Mouse (Mus musculus): ENCODE data around the gene Rab31.

The Rab31 gene

DNA sequence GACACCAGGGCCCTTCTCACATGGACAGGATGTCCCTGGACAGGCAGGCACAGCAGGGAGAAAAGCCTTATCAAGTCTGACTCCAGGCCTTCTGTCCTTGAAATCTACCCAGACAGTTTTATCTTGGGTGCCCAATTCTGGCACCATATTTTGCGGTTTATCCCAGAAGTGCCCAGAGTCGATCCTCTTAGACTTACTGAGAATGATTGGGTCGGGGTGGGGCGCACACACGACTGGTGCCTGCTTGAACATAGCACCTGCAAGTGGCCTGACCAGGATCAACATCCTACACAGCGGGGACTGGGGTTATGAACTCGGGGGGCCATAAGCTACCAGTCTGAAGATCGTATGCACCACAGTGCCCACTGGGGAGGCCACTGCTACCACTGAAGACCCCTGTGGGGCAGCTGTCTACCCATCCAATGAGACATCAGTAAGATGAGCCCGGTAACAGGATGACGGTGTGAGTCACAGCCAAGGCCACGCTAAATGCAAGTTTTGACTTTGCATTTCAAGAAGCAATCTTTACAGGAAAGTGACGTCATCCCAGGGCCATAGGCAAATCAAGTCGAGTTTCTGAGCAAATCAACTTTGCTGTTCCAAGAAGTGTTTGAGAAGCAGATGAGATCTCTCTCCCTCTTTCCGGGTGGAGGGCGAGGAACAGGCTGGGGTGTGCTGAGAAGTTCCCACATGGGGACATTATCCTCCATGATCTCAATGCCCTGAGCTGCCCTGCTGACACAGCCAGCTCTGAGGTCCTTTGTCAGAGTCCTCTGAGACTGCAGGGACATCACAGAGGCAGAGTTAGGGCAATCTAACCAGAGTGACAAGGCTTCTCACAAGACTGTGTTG, 32.5 kb downstream of the Rab31 start:
- DNase-seq (ENCODE audit: extremely low spot score): no peak

DNA sequence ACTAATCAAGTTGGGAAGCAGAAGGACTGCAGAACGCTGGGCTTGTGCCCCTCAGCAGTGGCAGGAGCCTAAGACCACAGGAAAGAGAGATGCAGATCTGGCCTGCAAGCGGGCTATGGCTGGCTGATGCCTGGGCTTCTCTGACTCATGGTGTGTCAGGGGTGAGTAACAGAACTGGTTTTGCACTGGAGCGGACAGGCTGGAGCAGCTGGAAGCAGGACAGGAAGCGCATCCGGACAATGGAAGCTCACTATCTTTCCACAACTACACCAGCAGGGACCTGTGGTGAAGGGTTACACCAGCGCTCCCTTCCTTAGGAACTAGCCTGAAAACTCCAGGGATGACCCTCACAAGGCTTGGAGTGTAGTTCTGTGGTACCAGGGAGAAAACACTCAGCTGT, 34.9 kb downstream of the Rab31 start:
- DNase-seq (ENCODE audit: extremely low spot score): no peak

DNA sequence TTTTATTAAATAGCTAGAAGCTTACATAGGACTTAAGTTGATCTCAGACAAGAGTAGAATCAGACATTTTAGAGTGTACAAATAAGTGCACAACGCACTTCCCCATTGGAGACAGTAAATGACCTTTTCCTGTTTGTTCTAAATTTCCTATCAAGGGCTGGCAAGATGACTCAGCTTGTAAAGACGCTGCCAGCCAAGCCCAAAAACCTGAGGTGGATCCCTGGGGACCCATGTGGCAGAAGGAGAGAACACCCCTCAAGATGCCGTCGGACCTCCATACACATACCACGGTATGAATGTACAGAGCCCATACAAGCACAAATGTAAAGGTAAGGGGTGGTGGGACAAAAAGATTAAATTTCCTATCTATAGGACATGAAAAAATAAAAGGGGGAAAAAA, 35.4 kb downstream of the Rab31 start:
- DNase-seq (ENCODE audit: extremely low spot score): no peak

DNA sequence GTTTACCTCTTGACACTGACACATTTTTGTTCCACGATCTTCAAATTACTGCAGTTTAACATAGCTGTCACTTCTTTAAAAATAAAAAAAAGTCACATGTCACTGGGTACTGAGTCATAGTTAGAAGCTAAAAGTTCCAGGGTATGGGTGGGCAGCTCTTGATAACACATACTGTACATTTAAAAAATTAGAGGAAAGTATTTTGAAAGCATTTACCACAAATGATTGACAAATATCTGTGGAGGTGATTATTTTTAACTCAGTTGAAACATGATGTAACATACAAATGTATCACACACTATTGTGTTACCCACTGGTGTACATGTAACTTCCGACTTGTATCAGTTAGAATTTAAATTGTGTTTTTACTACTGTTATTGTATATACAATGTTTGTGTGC, 37.5 kb downstream of the Rab31 start:
- no peak for DNase-seq (ENCODE audit: extremely low spot score)

DNA sequence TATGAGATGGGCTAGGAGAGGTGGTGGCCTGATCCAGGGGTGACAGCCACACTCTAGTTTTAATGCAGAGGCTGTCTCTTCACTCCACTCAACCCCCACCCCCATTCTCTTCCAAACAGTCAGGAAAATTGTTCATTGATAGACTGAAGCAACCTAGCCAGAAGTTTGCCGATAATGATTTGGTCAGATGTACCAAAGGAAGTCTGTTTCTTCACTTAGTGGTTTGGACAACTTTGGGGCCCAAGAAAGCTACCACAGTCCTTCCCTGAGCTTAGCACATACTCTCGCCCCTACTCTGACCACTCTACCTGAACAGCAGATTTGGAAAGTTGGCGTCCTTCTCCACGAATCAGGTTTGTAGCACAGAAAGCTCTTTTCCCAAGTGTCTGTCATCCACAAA, 39.9 kb downstream of the Rab31 start:
- DNase-seq (ENCODE audit: extremely low spot score): no peak

DNA sequence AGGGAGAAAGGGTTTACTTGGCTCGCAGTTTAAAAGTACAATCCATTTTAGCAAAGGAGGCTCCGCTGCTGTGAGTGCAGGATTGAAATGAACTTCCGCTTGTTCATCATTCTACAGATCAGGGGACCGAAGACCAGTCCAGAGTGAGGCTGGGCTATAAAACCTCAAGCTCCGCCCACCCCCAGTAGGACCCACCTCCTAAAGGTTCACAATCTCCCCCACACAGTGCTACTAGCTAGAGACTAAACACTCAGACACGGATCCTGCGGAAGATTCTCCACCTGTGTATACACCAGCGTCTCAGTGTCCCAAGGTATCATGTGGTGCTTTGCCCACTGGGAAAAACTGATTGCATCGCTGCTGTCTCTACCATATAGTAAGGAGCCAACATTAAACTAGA, 40.8 kb downstream of the Rab31 start:
- no peak for DNase-seq (ENCODE audit: extremely low spot score)

DNA sequence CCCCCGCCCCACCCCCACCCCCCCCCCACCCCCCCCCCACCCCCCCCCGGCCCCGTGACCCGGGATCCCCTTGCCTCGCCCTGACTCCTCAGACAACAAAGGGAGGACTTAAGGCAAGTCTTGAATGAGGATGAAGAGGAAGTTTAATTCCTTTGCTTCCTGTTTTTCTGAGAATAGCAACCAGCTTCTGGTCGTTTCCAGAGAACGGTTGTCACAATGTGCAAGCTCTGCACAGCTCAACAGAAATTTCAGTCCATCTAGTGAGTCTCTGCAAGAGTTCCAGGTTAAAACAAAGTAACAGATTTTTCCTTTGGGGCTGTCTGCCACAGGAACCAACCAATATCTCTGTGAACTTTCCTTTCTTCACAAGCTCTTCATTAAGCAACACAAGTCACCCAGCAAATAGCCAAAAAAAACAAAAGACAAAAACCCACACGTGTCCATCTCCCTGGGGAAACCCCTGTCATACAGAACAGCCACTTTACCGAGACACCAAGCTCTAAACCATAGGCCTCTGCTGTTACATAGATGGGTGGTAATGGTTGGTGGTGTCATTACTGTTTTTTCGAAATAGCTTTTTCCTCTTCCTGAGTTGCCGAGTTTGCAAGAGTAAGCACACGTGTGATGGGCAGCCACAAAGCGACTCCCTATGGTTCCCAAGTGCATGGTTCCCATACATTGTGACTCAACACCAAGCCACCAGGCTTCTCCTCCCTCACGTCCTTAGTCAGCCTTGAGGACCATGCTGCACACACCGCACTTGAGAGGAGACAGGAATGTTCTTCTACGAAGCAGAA, 42.4 kb downstream of the Rab31 start:
- no peak for DNase-seq (ENCODE audit: extremely low spot score)

DNA sequence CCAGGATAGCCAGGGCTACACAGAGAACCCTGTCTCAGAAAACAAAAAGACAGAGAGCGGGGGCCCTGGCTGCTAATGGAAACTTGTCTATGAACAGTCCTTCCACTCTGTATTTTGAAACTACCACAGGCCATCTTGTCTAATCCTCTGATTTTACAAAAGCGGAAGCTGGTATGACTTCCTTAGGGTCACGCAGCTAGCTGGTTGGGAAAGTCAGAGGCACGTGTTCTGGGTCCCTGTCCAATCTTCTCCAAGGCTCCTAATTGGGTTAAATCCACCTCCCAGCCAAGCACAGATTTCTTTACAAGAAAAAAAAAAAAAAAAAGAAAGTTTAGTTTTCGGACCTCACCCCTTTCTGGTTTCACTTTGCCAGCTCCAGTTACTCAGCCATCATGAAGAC, 45.8 kb downstream of the Rab31 start:
- no peak for DNase-seq (ENCODE audit: extremely low spot score)

DNA sequence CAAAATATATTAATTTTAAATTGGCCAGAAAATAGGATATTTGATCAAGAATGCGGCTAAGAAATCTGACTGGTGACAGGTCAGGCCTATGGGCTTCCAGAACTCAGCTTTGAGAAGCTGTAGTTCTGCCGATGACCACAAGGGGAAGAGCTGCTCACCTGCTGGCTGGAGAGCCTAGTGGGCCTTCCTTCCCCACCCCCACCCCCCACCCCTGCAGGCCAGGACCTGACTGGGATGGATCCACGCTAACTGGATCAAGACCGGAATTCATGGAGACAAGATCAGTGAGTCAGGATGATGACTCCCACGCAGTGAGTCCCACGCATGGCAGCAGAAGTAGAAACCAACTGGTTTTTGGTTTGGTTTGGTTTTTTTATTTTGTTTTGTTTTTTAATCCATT, 46.3 kb downstream of the Rab31 start:
- DNase-seq (ENCODE audit: extremely low spot score): no peak

DNA sequence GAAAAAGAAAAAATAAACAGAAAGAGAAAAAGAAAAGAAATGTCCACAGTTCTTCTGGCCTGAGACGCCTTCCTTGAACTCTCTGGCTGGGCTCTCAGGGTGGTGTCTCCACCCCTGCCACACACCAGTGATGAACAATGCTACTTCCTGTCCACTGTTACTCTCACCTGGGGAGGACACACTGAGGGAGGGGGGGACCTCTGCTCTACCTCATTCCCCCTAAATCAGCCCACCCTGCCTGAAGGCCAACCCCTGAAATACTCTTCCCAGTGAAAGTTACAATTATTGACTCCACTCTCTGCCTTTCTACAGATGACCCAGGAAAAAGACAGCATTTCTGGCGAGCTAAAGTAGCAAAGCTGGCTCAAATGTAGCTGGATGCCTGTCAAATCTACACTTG, 46.7 kb downstream of the Rab31 start:
- no peak for DNase-seq (ENCODE audit: extremely low spot score)

DNA sequence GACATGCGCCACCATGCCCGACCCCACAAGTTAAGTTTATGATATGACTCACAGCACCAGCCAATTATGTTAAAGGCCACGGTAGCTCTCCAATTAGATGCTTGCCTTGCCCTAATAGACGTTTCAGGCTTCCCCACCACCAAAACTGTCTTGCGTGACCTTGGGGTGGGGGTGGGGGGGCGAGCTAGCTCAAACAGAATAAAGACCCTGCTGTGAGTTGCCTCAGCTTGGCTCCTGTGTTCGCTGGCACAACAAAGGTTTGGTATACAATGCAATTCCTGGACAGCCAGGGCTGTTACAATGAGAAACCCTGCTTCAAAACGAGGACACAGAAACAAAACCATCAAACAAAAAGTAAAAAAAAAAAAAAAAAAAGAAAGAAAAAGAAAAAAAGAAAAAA, 47.2 kb downstream of the Rab31 start:
- DNase-seq (ENCODE audit: extremely low spot score): no peak

DNA sequence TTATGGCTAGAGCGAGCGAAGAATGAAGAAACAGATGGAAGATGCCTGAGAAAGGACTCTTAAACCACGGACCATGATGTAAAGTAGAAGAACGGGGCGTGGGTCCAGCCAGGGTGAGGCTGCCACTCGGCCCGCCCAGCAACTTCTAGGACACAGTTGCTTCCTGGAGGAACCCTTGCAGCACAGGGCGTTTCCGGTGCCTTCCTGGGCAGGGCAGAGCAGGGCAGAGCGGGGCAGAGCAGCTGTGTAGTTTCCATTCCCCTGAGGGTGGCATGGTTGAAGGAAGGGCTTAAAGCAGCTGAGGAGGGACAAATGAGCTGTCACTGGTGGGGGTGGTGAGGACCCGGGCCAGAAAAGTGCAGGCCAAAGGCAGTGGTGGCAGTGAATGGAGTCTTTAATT, 48.3 kb downstream of the Rab31 start:
- DNase-seq (ENCODE audit: extremely low spot score): no peak

DNA sequence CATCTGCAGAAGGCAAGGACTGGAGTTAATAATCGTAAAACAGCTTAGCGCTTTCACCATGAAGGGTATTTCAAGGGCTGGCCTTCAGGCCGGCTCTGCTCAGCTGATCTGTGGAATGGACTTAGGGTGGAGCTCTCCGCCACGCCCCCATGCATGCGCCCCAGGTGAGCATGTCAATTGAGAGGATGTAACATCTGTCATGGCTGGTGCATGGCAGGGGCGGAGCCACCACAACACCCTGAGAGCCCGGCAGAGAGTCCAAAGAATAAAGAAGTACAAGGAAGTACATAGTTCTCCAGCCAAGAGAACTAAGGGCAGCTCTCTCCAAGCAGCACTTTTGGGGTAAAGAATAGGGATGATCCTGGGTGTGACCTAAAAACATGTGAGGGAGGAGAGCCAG, 48.9 kb downstream of the Rab31 start:
- no peak for DNase-seq (ENCODE audit: extremely low spot score)

DNA sequence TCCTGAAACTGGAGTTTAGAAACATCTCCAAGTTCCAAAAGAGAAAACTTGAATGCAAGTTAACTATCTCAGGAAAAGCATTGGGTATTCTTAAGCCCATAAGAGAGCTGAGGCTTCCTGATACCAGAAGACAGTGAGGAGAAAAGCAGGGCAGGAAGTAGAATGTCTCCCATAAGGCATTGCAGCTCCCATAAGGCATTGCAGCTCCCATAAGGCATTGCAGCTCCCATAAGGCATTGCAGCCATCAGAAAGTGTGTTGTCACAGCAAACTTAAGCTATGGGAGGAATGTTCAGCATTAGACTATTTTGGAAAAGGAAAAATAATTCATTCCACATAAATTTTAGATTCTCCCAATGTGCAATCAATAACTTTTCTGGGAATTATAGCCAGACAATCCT, 51.2 kb downstream of the Rab31 start:
- no peak for DNase-seq (ENCODE audit: extremely low spot score)

DNA sequence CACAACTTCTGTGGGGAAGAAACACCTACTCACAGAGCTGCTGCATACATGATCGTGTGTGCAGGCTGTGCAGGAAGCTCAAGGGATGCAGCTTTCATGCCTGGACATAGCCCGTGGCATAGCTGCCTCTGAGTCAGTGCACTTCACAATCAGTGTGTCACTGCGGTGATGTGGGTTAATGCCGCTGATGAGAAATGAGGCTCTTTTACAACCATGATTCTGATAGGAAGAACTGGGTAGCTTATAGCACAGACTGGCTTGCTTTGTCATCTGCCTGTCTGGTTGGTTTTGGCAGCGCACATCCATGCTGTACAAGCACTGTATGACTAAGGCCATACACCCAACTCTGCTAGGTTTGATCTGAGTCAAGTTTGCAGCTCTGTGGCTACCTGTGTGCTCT, 52.7 kb downstream of the Rab31 start:
- DNase-seq (ENCODE audit: extremely low spot score): no peak

DNA sequence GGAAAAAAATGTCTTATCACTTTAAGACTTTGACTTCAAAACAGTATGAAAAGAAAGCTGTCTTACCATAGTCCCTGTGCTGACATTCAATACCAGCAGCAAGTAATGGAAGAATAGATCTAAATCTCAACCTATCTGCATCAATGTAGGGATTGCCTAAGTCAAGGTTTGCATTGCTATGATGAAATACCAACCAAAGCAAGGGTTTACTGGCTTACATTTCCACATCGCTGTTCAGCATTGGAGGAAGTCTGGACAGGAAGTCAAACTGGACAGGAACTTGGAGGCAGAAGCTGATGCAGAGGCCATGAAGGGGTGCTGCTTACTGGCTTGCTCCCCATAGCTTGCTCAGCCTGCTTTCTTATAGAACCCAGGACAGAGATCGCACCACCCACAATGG, 54.0 kb downstream of the Rab31 start:
- no peak for DNase-seq (ENCODE audit: extremely low spot score)

DNA sequence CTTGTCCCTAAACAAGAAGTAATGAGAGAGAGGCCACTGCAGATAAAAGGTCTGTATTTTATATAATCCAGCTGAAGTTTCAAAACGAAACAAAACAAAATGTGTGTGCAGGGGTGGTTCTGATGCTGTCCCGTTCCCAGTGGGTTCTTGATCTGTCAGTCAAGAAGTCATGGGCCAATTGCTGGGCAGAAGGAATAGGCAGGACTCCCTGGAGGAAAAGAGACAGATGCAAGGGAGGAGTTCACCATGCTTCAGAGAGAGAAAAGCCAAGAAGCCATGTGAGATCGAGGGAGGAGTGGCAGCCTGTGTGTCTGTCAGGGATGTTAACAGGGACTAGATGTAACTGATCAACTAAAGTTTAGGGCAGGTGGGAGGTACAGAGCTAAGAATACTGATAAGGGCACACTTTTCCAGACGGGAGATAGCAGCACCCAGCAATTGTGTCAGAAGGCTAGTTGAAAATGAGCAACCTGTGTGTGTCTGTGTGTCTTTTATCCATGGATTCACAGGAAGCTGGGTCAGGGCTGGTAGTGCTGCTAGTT, 54.8 kb downstream of the Rab31 start:
- DNase-seq (ENCODE audit: extremely low spot score): no peak

DNA sequence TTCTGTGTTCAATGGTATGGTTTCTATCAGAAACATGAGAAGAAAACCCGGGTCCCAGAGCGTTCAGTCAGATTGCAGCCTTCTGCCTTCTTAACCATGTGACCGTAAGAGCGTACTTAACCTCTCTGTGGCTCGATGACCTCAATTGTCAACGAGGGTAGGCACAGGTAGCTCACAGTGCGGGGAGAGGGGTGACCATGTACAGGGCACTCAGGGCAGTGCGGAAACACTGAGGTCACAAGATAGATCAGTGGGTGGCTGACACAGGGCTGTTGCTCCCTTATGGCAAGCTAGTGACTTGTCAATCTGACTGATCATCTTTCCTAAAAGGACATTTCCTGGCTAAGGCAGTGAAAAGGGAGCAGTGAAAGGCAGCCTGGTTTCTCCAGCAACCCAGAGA, 58.5 kb downstream of the Rab31 start:
- no peak for DNase-seq (ENCODE audit: extremely low spot score)

DNA sequence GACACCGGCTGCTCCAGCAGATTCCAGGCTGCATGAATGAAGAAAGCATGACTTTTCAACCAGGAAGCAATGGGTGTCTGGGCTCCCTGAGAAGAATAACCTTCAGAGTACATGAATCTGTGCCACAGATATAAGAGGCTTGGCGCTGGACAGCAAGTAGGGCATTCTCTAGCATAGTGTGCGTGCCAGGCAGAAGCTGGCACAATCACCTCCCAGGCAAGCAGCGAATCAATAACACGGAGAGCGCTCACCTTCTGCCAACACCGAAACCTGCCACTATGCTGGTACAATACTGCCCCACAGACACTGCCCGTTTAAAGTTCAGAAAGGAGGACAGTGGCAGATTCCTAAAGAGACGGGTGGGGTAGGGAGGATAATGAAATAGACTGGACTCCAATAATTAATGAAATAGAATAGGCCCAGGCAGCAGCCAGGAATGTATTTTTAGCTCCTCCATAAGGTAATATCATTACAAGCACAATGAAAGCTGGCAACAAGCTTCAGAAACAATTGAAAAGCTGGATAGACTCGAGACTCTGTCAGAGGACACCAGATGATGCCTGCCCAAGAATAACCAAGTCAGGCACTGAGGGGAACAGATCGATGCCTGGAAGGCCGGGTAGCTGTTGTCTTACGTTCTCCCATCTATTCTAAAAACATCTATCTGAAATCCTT, 59.6 kb downstream of the Rab31 start:
- DNase-seq (ENCODE audit: extremely low spot score): no peak

DNA sequence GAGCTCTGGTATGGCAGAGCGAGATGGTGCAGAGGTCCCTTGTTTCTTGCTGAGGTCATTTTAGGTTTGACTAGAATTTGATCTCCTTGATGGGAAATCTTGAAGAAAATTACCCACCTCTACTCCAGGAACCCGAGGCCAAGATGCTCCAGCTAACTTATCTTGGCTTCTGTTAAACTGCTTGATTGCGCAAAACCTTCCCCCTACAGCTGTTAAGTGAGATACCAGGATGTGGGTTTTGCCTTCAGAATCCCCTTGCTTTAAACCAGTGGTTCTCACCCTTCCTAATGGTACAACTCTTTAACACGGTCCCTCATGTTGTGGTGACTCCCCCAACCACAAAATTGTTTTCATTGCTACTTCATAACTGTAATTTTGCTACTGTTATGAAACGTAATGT, 60.8 kb downstream of the Rab31 start:
- DNase-seq (ENCODE audit: extremely low spot score): no peak

DNA sequence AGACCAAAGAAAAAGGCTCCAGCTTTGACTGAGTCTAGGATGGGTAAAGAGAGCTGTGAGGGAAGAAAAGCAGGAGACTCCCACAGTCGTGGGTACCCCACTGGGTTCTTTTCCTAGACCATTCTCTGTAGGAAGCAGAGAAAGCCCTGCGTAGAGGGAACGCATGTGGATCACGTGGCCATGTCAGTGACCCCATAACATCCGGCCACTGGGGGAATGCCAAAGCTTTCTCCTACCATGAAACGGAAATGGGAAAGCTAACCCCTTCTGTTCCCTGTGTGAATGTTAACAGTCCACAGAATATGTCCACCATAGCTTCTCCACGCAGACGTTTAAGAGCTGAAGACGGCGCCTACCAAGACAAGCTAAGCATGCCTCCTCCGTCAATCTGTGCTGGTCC, 62.0 kb downstream of the Rab31 start:
- no peak for DNase-seq (ENCODE audit: extremely low spot score)

DNA sequence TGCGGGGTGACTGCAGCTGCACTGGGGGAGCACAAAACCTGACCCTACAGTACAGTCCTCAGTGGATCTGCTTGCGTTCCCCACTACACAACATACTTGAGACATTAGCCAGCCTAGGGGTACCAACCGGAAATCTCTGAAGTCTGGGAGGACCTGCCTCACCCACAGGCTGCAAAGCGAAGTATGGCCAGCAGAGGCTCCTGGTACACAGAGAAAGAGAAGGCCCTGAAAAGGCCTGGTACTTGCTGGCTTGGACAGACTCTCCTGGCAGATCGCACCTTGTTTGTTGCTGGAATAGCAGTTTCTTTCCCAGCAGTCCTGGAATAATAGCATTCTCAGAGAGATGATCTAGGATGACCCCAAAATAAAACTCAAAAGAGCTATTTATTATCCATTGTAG, 66.3 kb downstream of the Rab31 start:
- DNase-seq (ENCODE audit: extremely low spot score): no peak
